Mouse (Mus musculus) intestine, postnatal 0 days (tissue): ENCODE measurements around the gene Ctc1. TPM values are rescaled to one million over a fixed set of nuclear protein-coding genes. Genes with fewer than 3 reads are reported as not detected.
"Not testable (repeated sequence)": the region's sequence is repeated elsewhere in the genome, so short reads cannot be mapped to it uniquely, and the experiment has no call there.

ENCODE experiments used
- ATAC-seq: fragments of 200-750 bp; cut with Nextera tagmentation; 2 replicates; pipeline ENCODE4 v1.8.0; 2017; ENCODE audit warnings: mild to moderate bottlenecking, moderate TSS enrichment, moderate library complexity
- H3K27ac ChIP-seq: fragments of 300-500 bp; sonication (generic); 2 replicates; pipeline ENCODE4 v1.5.1; 2014; ENCODE audit warnings: mild to moderate bottlenecking, low read depth, low read length, moderate library complexity
- H3K27me3 ChIP-seq: fragments of 300-500 bp; sonication (generic); replicated peaks from 2 replicates; pipeline ENCODE4 v1.6.1; 2014; ENCODE audit warnings: low read length, mixed read lengths; ENCODE audit not compliant: control insufficient read depth, insufficient read depth
- H3K36me3 ChIP-seq: fragments of 300-500 bp; sonication (generic); 2 replicates; pipeline ENCODE4 v1.6.1; 2014; ENCODE audit warnings: mild to moderate bottlenecking, moderate library complexity; ENCODE audit not compliant: control insufficient read depth, insufficient read depth
- H3K4me1 ChIP-seq: fragments of 300-500 bp; sonication (generic); replicated peaks from 2 replicates; pipeline ENCODE4 v1.6.1; 2014; ENCODE audit warnings: antibody characterized with exemption, low read length, mixed read lengths; ENCODE audit not compliant: control insufficient read depth, insufficient read depth
- H3K4me2 ChIP-seq: fragments of 300-500 bp; sonication (generic); replicated peaks from 2 replicates; pipeline ENCODE4 v1.6.1; 2014; ENCODE audit warnings: low read depth, mild to moderate bottlenecking, moderate library complexity
- H3K4me3 ChIP-seq: fragments of 300-500 bp; sonication (generic); 2 replicates; pipeline ENCODE4 v1.5.1; 2014; ENCODE audit warnings: low read depth, low read length
- H3K9ac ChIP-seq: fragments of 300-500 bp; sonication (generic); 2 replicates; pipeline ENCODE4 v1.6.1; 2014; ENCODE audit warnings: mild to moderate bottlenecking, low read depth, low read length
- H3K9me3 ChIP-seq: fragments of 300-500 bp; sonication (generic); 2 replicates; pipeline ENCODE4 v1.6.1; 2016; ENCODE audit warnings: mixed run types; ENCODE audit not compliant: control insufficient read depth
- CTCF ChIP-seq: sonication (generic); IDR thresholded peaks from 2 replicates; pipeline ENCODE4 v1.5.1; 2016; ENCODE audit warnings: low read depth, mild to moderate bottlenecking, control low read depth, antibody characterized with exemption, moderate library complexity
- WGBS: fragments of 180-500 bp; shearing (Covaris S2); extraction: QIAGEN DNeasy Blood & Tissue Kit; methylation state at CpG from one replicate; pipeline ENCODE4 v1.1.7; 2014; 5-methylcytosine and 5-hydroxymethylcytosine counted together
- polyA plus RNA-seq: library from polyadenylated mRNA; unstranded; fragments of >200 nt; fragmentation: Nextera tagmentation; extraction: Ambion mirVana; gene quantifications from 2 replicates; pipeline ENCODE4 v1.2.1, GENCODE M21; 2015

Ctc1 gene
- polyA plus RNA-seq, 1 experiment from 2014 or later, result 9.4 TPM

DNA sequence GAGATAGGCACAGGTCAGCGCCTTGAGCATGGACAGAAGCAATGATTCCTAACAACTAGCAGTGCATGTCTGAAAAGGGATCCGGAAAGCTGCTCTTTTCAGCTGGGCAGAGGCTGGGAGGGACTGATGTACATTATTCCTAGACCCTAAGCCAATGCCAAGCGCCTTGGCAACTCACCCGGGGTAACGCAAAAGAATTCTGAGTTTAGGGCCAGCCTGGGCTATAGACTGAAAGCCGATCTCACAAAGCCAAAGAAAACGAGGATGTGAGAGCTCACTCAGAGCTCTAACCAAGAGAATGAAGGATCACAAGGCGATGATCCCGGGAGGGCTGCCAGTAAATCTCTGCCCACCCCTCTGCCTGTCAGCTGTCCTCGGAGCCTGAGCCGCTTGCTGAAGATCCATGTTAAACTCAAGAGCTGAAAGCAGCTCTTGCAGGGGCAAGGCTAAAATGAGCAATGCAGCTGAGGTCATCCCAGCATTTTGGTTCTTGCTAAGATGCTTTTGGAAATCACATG, 28.3 kb upstream of the Ctc1 start:
- Histone ChIP-seq H3K9ac (no peak overlapping the region), H3K9me3 (no peaks in the 10 kb centered on the region), H3K36me3 (peaks cover 47% of the 10 kb centered on the region), H3K4me1 (no peaks in the 10 kb centered on the region), H3K27ac (no peak overlapping the region), H3K4me2 (no peak overlapping the region), H3K4me3 (no peak overlapping the region), H3K27me3 (no peaks in the 10 kb centered on the region)
- WGBS, result 89% methylated on average over 11 of the region's 11 CpGs
- ATAC-seq, result no peak
- no peak for TF ChIP-seq CTCF

DNA sequence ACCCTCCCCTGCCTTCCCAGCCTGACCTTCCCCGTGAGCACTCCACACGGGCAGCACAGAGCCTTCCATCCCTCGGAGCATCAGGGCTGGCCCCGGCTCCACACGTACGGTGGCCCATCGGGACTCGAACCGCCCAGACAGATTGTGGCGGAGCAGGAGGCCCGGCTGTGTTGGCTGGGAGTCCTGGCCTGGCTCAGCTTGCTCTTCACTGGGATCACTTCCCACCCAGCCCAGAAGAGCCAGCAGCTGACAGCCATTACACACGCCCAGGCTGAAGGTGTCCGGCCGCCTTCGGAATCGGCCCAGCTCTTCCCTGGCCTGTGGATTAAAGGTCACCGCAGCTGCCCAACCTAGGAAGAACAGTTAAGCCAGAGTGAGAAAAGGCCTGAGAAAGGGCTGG, 27.4 kb upstream of the Ctc1 start:
- Histone ChIP-seq H3K4me3 (no peak overlapping the region), H3K27ac (no peak overlapping the region), H3K4me2 (no peak overlapping the region), H3K9me3 (no peaks in the 10 kb centered on the region), H3K4me1 (no peaks in the 10 kb centered on the region), H3K27me3 (no peaks in the 10 kb centered on the region), H3K36me3 (peaks cover 53% of the 10 kb centered on the region), H3K9ac (no peak overlapping the region)
- WGBS, result 92% methylated on average over 17 of the region's 17 CpGs
- no peak for TF ChIP-seq CTCF
- no peak for ATAC-seq

DNA sequence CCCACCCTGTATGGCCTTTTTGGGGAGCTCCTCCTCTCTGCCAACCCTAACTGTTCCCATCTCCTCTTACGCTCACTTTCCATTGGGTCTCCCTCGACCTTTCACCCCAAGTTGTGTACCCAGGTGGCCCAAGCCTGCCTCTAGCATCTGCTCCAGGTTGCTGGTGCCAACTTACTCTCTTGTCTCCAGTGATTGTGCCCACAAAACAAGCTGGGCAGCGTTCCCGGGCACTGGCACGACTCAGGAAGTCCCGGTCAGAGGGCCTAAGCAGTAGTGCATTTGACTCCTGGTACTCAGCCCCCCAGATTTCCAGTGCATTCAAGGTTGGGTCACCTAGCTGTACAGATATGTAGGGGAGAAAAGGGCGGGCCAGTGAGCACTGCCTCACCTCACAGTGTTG, 22.6 kb upstream of the Ctc1 start:
- Histone ChIP-seq H3K4me3 (no peak overlapping the region), H3K27me3 (no peaks in the 10 kb centered on the region), H3K9ac (no peak overlapping the region), H3K36me3 (peaks cover 81% of the 10 kb centered on the region), H3K9me3 (no peaks in the 10 kb centered on the region), H3K27ac (no peak overlapping the region), H3K4me2 (no peak overlapping the region), H3K4me1 (no peaks in the 10 kb centered on the region)
- 87% methylated on average over 7 of the region's 7 CpGs for WGBS
- TF ChIP-seq CTCF, result no peak
- no peak for ATAC-seq

GRCm38 (mm10) chr11:68994377-68994776, 21.3 kb upstream of the Ctc1 start:
- H3K36me3 ChIP-seq, result peaks cover 80% of the 10 kb centered on the region
- peak; percentile 51 for TF ChIP-seq CTCF
- no peaks in the 10 kb centered on the region for H3K4me1 ChIP-seq
- 96% methylated on average over 3 of the region's 3 CpGs for WGBS
- ATAC-seq, result no peak
- no peak overlapping the region for H3K27ac ChIP-seq
- H3K27me3 ChIP-seq, result no peaks in the 10 kb centered on the region
- H3K9me3 ChIP-seq, result no peaks in the 10 kb centered on the region
- H3K4me2 ChIP-seq, result no peak overlapping the region
- no peak overlapping the region for H3K4me3 ChIP-seq
- no peak overlapping the region for H3K9ac ChIP-seq

DNA sequence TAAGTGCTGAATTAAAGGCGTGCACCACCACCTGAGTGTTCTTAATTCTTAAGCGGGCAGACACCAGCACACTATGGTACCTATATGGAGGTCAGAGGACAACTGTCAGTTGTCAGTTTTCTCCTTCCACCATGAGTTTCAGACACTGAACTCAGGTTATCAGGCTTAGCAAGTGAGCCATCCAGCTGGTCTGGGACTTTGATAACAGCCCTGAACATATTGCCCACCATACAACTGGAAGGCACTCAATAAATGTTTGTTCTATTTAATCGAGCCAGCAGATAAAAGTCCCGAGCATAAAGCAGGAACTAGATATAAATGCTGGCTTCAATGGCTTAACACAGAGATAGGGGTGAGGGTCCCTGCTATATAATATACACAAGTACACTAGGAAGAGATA, 18.6 kb upstream of the Ctc1 start:
- no peaks in the 10 kb centered on the region for H3K4me1 ChIP-seq
- no peak overlapping the region for H3K27ac ChIP-seq
- H3K27me3 ChIP-seq, result no peaks in the 10 kb centered on the region
- no peaks in the 10 kb centered on the region for H3K9me3 ChIP-seq
- no peak overlapping the region for H3K9ac ChIP-seq
- TF ChIP-seq CTCF, result no peak
- WGBS, result 86% methylated on average over 4 of the region's 4 CpGs
- no peak overlapping the region for H3K4me2 ChIP-seq
- ATAC-seq, result no peak
- peaks cover 82% of the 10 kb centered on the region for H3K36me3 ChIP-seq
- no peak overlapping the region for H3K4me3 ChIP-seq

GRCm38 (mm10) chr11:69002782-69003181, 12.9 kb upstream of the Ctc1 start:
- ATAC-seq, result not testable (repeated sequence)
- H3K36me3 ChIP-seq, result peaks cover 50% of the 10 kb centered on the region

GRCm38 (mm10) chr11:69003592-69003991, 12.1 kb upstream of the Ctc1 start:
- Histone ChIP-seq H3K4me2 (no peak overlapping the region), H3K36me3 (peaks cover 42% of the 10 kb centered on the region), H3K9me3 (no peaks in the 10 kb centered on the region), H3K27me3 (no peaks in the 10 kb centered on the region), H3K9ac (no peak overlapping the region), H3K4me1 (peaks cover 2% of the 10 kb centered on the region; the same call in 1 of the 2 replicates), H3K4me3 (no peak overlapping the region), H3K27ac (no peak overlapping the region)
- 66% methylated on average over 4 of the region's 4 CpGs for WGBS
- peak; percentile 42 for TF ChIP-seq CTCF
- ATAC-seq, result no peak

More at GRCm38 (mm10) chr11:69002782-69003181, 12.9 kb upstream of the Ctc1 start:
- H3K9me3 ChIP-seq, H3K4me1 ChIP-seq, H3K27ac ChIP-seq, H3K4me3 ChIP-seq, H3K9ac ChIP-seq, H3K27me3 ChIP-seq, H3K4me2 ChIP-seq: not testable (repeated sequence)
- WGBS, result 85% methylated on average over 4 of the region's 4 CpGs
